Mouse (Mus musculus): Measurements from ENCODE around the gene Zc2hc1b.

Zc2hc1b gene

DNA sequence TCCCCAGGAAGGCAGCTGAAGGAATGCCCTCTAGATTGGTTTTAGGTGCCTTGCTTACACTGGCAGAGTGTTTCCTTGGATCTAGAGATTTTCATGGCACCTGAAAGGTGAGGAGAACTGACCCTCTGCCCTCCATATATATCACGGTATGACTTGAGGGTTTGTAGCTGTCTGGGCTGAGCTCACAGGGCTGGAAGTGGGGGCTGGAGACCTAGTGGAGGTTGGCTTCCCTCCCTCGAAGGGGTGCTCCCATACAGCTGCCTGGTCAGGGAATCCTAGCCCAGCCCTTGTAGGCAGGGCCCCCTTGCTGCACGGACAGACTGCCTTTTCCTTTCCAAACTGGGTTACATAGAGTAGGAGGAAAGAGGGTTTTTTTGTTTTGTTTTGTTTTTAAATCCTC, 65.0 kb downstream of the Zc2hc1b start:
- no peak for DNase-seq

DNA sequence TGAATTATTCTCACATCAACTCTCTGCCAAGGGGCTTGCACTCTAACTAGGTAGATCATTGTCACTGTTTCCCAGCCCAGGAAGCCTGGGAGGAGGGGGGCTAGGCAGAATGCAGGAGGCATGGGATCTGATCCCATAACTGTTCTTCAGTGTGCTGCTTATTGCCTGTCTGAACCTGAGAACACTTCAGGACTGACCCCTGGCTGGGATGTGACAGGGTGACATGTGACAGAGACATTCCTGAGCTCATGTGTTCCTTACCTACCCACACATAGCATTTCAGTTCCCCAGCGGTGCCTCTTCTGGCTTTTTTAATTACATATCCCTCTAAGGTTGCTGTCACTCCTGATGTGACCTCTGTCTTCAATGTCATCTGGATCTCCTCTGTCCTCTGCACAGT, 68.0 kb downstream of the Zc2hc1b start:
- DNase-seq: no peak

DNA sequence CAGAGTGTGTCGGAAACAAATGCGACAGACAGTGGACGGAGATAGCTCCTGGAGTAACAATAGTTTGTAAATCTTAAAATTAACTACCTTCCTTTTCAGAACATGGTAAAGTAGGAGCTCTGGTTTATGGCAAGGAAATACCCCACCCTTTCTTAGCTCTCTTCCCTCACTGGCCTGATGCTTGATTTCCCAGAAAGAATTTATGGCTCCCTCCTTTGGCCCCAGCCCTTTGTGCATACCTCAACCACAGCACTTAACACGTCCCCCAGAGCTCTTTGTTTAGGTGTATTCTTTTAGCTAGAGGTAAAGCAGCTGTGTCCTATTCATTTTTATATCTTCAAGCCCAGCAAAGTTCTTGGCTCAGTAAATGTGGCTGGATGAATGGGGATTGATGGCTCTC, 69.0 kb downstream of the Zc2hc1b start:
- no peak for DNase-seq

DNA sequence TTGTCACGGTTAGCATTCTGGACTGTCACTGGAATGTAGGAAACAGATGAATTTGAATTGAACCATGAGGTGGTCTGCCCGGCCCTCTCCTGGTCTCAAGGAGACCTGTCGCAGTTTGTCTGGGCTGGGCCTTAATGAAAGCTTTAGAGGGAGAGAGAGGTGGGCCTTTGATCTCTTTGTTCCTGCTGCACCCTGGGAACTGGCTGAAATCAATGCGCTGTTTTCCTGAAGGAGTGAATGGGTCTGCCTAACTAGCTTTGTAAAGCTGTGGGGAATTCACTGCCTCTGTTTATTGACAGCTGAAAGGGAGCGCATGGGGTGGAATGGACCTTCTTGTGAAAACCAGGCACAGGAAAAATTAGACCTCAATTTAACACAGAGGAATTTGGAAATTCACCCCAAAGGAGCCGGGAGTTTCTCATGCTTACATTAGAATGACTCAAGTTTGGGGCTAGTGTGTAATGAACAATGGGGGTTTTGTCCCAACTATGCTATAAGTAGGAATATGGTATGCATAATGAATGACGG, 69.7 kb downstream of the Zc2hc1b start:
- no peak for DNase-seq

DNA sequence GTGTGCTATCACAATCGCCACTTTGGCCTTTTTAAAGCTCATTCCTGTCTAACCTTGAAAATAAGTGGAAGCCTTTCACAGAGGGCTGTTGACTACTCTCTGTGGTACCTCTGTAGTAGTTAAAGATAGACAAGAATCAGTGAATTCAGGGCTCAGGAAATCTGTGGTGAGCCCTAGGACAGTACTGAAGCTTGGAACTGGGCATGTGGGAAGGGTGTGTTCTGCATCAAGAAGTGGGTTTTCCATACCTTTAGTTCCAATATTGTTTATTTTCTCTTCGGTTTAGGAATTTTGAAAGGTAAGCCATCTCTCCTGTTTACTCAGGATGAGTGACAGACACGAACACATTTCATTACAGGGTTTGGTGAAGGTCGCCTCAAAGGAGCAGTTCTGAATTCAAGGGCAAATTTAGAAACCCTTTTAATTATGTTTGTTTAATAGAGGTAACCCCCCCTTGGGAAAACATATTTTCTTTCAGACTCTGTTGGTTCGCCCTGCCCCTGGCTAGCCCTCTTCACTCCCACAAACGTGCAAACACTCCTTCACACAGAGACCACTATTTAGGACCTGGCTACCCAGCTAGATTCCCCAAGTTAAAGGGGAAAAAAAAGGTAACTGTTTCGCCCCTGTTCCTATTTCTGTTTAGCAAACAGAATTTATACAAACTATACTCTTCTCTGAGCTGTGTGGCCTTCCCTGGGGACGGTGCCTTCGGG, 70.8 kb downstream of the Zc2hc1b start:
- DNase-seq: no peak

DNA sequence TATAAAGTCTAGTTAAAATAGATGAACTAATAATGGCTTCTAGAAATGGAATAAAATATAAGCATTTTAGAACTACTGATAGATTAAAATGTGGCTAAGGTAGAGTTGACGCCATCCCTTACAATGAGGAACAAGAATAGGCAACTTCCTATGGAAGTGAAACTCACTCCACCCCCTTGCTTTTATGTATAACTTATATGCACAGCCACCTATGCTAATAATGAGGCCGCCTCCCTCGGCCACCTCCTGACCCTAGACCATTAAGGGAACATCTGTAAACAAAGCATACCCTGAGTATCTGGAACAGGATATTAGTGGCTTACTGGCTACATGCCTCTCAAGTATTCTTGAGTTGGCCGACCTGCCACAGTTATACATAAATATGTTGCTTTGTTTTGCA, 74.0 kb downstream of the Zc2hc1b start:
- DNase-seq: no peak

DNA sequence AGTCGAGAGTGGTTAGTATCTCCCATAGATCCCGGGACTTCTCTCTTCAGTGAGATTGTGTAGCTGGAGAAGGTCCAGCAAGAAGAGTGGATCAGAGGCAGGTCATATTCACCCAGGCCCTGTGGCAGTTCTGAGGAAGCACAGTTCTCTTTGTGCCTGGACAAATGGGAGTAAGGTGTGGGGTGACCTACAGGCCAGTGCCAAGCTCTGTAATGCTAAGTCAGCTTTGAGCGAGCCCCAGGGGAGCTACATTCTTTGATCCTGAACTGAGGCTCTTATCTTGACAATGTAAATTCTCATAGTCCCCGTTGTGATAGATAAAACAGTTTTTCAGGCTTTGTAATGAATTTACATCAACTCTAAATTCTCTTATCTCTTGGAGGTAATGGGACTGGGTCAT, 75.5 kb downstream of the Zc2hc1b start:
- no peak for DNase-seq

DNA sequence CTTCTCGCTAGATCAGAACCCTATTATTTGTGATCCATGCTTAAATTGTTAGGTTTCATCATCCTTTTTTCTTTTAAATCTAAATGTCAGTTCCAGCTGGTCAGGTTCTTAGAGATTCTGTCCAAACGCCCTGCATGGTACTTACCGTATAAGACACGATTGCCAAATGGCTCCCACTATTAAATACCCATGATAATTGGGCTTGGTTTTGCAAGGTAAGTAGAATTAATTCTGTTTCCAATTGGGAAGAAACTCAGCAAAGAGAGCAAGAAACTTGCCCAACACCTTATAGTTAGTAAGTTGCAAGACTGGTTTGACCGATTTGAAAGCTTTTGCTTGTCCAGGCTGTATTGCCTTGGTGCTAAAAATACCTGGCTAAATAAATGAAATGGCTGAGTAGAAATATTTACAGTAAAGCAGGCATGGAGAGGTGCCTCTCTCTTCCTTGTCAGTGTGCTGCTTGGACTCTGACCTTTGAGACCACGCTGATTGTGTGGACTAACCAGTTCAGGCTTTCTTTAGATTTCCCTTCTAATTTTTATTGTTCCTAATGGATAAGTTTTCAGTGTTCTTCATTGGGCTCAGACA, 77.7 kb downstream of the Zc2hc1b start:
- no peak for DNase-seq

Measured in kidney, adult 18-20 months (tissue).